Mouse (Mus musculus) spleen, adult 2 months (tissue): ENCODE results near the gene Clec10a. TPM values are rescaled to one million over a fixed set of nuclear protein-coding genes. Genes with fewer than 3 reads are reported as not detected.

Experiments
- DNase-seq, 2 experiments: peaks; one replicate each; pipeline versions ENCODE4 v3.0.0 to v3.0.0-alpha.2; 2012 to 2021; ENCODE audit warnings: low spot score in 2 of 2, low read depth in 1 of 2
- H3K27ac ChIP-seq: fragments of 200-500 bp; 2 replicates; pipeline ENCODE4 v1.5.1; 2012; ENCODE audit warnings: low read length, inconsistent platforms; ENCODE audit not compliant: insufficient read depth
- H3K27me3 ChIP-seq: fragments of 200-500 bp; 2 replicates; pipeline ENCODE4 v1.6.1; 2012; ENCODE audit warnings: mild to moderate bottlenecking, moderate library complexity, low read length, inconsistent platforms; ENCODE audit not compliant: control insufficient read depth, insufficient read depth
- H3K36me3 ChIP-seq: fragments of 200-500 bp; 2 replicates; pipeline ENCODE4 v1.6.1; 2012; ENCODE audit warnings: mild to moderate bottlenecking, low read length, inconsistent platforms; ENCODE audit not compliant: control insufficient read depth, insufficient read depth
- H3K4me1 ChIP-seq: fragments of 200-500 bp; 2 replicates; pipeline ENCODE4 v1.6.1; 2011; ENCODE audit warnings: inconsistent platforms; ENCODE audit not compliant: control insufficient read depth, insufficient read depth, insufficient read length
- H3K4me3 ChIP-seq: fragments of 200-500 bp; 2 replicates; pipeline ENCODE4 v1.5.1; 2011; ENCODE audit warnings: mild to moderate bottlenecking, inconsistent platforms; ENCODE audit not compliant: insufficient read depth, insufficient read length; ENCODE audit errors: extremely low read depth
- CTCF ChIP-seq: fragments of 200-500 bp; IDR thresholded peaks from 2 replicates; pipeline ENCODE4 v1.5.1; 2011; ENCODE audit warnings: mild to moderate bottlenecking, inconsistent platforms; ENCODE audit not compliant: insufficient read depth, insufficient read length, insufficient replicate concordance; ENCODE audit errors: extremely low read depth
- POLR2A ChIP-seq: fragments of 200-500 bp; IDR thresholded peaks from 2 replicates; pipeline ENCODE4 v1.6.1; 2011; ENCODE audit warnings: low read depth, low read length, inconsistent platforms
- WGBS: fragments of 180-500 bp; shearing (Covaris S2); methylation state at CpG from one replicate; pipeline ENCODE4 v1.1.7; 2018; 5-methylcytosine and 5-hydroxymethylcytosine counted together
- polyA plus RNA-seq: library from polyadenylated mRNA; depleted of rRNA; stranded (reverse); fragments of >200 nt; gene quantifications from 2 replicates; pipeline ENCODE4 v1.2.3, GENCODE M21; 2012

The Clec10a gene
- polyA plus RNA-seq, 1 experiment, result 4.1 TPM

DNA sequence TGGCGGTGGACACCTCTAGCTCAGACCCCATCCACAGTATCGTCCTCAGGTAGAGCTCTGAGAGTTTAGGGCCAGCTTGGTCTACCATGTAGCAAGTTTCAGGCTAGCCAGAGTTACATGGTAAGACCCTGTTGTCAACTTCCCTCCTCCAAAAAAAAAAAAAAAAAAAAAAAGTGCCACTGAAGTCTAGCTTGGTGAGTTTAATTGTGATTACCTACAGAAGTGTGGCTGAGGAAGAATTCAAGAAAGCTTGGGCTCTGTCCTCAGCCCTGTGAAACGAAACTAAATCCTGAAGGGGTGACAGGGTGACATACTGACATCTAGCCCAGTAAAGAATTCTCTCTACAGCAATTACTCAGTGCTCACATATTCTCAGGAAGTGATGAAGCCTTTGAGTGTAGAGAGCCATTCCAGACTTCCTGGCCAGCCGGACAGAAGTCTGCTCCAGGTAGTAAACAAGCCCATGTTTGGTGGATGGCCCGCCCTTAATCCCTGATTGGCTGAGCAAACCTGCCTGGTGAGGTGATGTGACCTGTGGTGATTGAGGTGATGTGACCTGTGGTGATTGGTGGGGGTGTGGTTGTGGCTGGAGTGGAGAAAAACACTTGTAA, 52.9 kb downstream of the Clec10a start:
- H3K27me3 ChIP-seq, result peaks cover 5% of the 10 kb centered on the region
- 74% methylated on average over 5 of the region's 5 CpGs for WGBS

DNA sequence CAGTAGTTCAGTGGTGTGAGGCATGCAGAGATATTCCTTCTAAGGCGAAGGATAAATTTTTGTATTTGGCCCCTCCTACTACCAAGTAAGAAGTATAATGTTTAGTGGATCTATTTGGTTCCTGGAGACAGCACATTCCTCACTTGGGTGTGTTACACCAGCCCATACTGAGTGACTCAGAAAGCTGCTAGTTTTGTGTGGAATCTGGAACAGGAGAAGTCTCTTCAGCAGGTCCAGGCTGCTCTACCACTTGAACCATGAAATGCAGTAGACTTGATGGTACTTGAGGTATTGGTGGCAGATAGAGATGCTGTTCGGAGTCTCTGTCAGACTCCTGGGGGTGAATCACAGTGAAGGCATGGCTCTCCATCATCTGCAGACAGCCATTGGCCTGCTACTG, 54.7 kb downstream of the Clec10a start:
- no peaks in the 10 kb centered on the region for H3K36me3 ChIP-seq
- no peak for DNase-seq
- H3K27me3 ChIP-seq, result peaks cover 18% of the 10 kb centered on the region
- 91% methylated on average over 2 of the region's 2 CpGs for WGBS
- no peak overlapping the region for H3K27ac ChIP-seq
- H3K4me1 ChIP-seq, result peaks cover 11% of the 10 kb centered on the region; the same call in 1 of the 2 replicates
- no peak overlapping the region for H3K4me3 ChIP-seq
- no peak for TF ChIP-seq CTCF
- no peak for TF ChIP-seq POLR2A

More for the DNA sequence above, 52.9 kb downstream of the Clec10a start:
- Histone ChIP-seq H3K4me3 (no peak overlapping the region), H3K36me3 (no peaks in the 10 kb centered on the region), H3K4me1 (peaks cover 3% of the 10 kb centered on the region; the same call in 1 of the 2 replicates), H3K27ac (no peak overlapping the region)
- DNase-seq, result no peak
- TF ChIP-seq POLR2A (no peak), CTCF (no peak)

DNA sequence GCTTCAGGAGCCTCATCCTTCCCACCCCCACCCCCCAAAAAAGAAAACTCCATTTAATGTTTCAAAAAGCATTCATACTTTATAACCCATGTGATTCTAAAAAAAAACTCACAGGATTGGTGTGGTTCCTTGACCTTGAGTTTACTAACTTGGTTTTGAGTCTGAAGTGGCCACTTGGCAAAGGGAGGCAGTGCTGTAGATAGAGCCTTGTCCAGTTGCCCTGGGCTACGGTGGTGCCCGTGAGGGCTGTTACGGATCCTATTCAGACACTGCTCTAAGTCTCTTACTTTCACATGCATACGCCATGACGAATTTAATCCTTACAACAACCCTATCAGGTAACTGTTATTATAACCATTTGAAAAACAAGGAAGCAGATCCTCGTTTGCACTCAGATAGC, 56.0 kb downstream of the Clec10a start:
- Histone ChIP-seq H3K4me3 (no peak overlapping the region), H3K27me3 (peaks cover 18% of the 10 kb centered on the region), H3K4me1 (peaks cover 11% of the 10 kb centered on the region; the same call in 1 of the 2 replicates), H3K36me3 (no peaks in the 10 kb centered on the region), H3K27ac (no peak overlapping the region)
- WGBS, result 94% methylated on average over 6 of the region's 6 CpGs
- TF ChIP-seq CTCF (no peak), POLR2A (no peak)
- no peak for DNase-seq

DNA sequence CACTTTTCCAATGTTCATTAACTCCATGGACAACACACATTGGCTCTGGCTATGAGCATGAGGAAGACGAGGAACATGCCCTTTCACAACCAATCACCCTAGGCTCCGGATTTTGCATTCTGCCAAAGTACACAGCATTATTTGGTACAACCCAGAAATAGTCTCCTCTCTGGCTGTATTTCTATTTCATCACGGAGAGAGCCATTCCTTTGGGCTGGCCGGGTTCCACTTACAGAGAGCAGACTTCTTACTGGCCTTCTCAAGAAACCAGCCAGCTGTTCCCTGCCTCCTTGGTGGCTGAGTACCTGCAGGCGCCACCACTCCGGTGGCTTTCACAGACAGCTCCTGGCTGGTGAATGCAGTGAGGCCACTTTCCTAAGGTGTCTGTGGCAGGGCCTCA, 56.4 kb downstream of the Clec10a start, which contains the start of gene Slc16a11:
Gene Slc16a11, plus strand, starts transcription at position 330 of the 400 bp plus-strand sequence.
- no peak within 1 kb of the TSS for H3K4me3 ChIP-seq
- WGBS, result 75% methylated on average over 6 of the region's 6 CpGs
- TF ChIP-seq POLR2A, result no peak
- TF ChIP-seq CTCF, result no peak
- DNase-seq, result no peak
- H3K27ac ChIP-seq, result no peak within 1 kb of the TSS
- peaks cover 18% of the 10 kb centered on the region for H3K27me3 ChIP-seq
- no peaks in the 10 kb centered on the region for H3K36me3 ChIP-seq
- peaks cover 11% of the 10 kb centered on the region; the same call in 1 of the 2 replicates for H3K4me1 ChIP-seq

DNA sequence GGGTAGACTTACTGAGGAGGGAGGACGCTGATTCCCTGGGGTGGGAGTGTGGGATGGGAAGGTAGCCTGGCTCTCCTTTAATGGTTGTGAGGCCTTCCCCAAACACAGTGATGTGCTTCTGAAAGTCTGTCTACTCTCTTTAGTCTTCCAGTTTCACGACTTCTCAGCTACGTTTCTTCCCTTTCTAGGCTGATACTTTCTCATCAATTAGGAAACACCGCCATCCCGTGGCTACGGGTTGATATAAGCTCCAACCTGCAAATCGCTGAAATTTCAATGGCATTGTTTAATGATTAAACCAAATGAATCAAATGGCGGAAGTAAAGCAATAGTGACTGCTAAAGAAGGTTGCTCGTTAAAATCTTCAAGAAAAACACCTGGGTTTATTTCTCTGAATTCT, 56.9 kb downstream of the Clec10a start:
- peaks cover 18% of the 10 kb centered on the region for H3K27me3 ChIP-seq
- no peak overlapping the region for H3K27ac ChIP-seq
- H3K4me1 ChIP-seq, result peaks cover 11% of the 10 kb centered on the region; the same call in 1 of the 2 replicates
- H3K4me3 ChIP-seq, result no peak overlapping the region
- TF ChIP-seq POLR2A, result no peak
- no peak; the same call in 1 of the 2 replicates for TF ChIP-seq CTCF
- 10% methylated on average over 9 of the region's 9 CpGs for WGBS
- H3K36me3 ChIP-seq, result no peaks in the 10 kb centered on the region
- DNase-seq, result peak in 1 of 2 experiments; percentile 50

DNA sequence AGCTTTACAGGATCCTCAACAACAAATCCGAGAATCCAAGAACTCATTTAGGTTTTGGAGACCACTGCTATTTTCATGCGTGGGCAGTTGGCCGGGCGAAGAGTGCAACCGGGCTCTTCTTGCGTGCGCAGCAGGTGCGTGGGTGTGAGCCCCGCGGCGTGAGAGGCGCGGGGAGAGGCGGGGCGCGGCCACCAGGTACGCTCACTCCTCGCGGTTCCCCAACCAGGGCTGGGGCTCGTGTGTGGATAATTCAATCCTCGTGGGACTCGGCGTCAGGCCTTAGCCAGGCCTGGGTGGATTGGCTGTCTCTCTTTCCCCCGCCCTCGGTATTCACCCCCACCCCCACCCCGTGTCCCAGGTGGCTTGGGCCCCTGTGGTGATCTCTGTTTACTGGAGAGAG, 57.7 kb downstream of the Clec10a start:
- Histone ChIP-seq H3K4me3 (no peak overlapping the region), H3K27ac (no peak overlapping the region)
- DNase-seq, result no peak

DNA sequence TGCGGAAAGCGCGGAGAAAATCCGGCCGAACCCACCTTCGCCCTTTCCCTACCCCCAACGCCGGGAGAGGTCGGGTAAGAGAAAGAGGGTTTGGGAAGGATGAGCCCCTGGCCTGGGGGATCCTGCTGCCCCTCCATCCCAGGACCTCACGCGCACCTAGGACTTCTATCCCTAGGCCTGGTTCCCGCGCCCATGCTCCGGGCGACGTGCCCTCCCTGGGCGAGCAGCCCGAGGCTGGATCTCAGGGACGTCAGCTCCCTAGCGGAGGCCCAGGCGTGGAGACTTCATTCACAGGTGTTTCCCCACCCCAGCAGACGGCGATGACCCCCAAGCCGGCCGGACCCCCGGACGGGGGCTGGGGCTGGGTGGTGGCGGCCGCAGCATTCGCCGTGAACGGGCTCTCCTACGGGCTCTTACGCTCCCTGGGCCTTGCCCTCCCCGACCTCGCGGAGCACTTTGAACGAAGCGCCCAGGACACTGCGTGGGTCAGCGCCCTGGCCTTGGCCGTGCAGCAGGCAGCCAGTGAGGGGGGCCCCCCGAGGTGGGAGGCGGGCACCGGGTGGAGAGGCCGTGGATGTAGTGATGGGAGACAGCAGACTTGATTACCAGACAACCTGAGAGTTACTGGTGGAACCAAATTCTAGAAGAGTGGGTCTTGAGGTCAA, 58.3 kb downstream of the Clec10a start:
- no peak for TF ChIP-seq CTCF
- TF ChIP-seq POLR2A, result no peak
- Histone ChIP-seq H3K27ac (no peak overlapping the region), H3K4me3 (peak overlapping the region; percentile 28; the same call in 1 of the 2 replicates), H3K4me1 (peaks cover 11% of the 10 kb centered on the region; the same call in 1 of the 2 replicates), H3K36me3 (no peaks in the 10 kb centered on the region), H3K27me3 (peaks cover 18% of the 10 kb centered on the region)
- 3% methylated on average over 46 of the region's 46 CpGs for WGBS
- DNase-seq, result no peak

More for the DNA sequence above, 57.7 kb downstream of the Clec10a start:
- WGBS, result 9% methylated on average over 26 of the region's 26 CpGs
- H3K27me3 ChIP-seq, result peaks cover 18% of the 10 kb centered on the region
- peaks cover 11% of the 10 kb centered on the region; the same call in 1 of the 2 replicates for H3K4me1 ChIP-seq
- TF ChIP-seq POLR2A, result no peak
- TF ChIP-seq CTCF, result no peak
- H3K36me3 ChIP-seq, result no peaks in the 10 kb centered on the region
